Mouse (Mus musculus): Measurements from ENCODE around the gene Plxnc1. TPM values are rescaled to one million over a fixed set of nuclear protein-coding genes. Genes with fewer than 3 reads are reported as not detected.

Gene Plxnc1
- polyA plus RNA-seq, 1 experiment from 2014 or later = 1.8 TPM

GRCm38 (mm10) chr10:94975099-94975496, 30.5 kb upstream of the Plxnc1 start:
- H3K9me3 ChIP-seq (replicated peaks) = no peaks in the 10 kb centered on the region
- H3K4me1 ChIP-seq (replicated peaks) = no peaks in the 10 kb centered on the region; the same call in 1 of the 2 replicates
- DNase-seq (no peak), ATAC-seq (ENCODE audit: low read depth) (no peak)
- no peak overlapping the region for H3K27ac ChIP-seq
- WGBS (ENCODE audit: insufficient replicate concordance) = 58% methylated on average over 4 of the region's 4 CpGs
- H3K27me3 ChIP-seq = 0 out of 2 replicates have a peak, but pooled peaks cover 3% of the 10 kb centered on the region
- no peak overlapping the region for H3K4me2 ChIP-seq
- no peak overlapping the region for H3K9ac ChIP-seq
- no peak overlapping the region for H3K4me3 ChIP-seq (replicated peaks)
- no peaks in the 10 kb centered on the region for H3K36me3 ChIP-seq

DNA sequence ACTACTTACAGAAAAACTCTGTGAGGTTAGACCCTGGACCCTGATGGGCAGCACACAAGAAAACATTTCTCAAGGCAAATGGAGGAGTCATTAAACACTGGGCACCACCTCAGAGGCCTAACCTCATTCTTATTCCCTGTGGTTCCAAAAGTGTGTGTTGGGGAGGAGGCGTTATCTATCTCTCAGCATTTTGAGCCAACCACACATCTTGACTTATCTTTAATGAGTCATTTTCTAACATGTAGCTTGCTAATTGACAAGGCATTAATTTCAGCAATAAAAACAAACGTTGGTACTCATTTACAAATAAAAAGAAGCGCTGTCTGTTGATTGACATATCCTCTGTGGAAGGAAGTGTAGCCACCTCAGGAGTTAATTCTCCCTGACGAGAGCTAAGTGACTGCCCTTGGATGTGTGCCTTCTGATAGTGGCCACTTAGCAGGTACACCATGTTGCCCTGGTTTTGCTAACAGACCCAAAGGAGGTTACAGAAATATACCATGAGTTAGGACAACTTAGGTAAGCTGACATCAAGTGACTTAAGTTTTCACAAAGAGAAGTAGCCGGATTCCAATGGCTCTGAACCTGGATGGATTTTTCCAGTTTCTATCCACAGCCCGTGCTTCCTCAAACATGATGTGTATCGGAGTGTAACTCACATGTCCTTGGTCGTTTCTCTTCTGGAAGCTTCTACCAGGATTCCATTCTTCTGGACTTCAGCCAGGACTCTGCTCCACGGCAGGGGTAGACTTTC, 29.9 kb upstream of the Plxnc1 start:
- 44% methylated on average over 9 of the region's 9 CpGs for WGBS (ENCODE audit: insufficient replicate concordance)
- DNase-seq (no peak), ATAC-seq (ENCODE audit: low read depth) (no peak)
- Histone ChIP-seq H3K4me2 (no peak overlapping the region), H3K27me3 (0 out of 2 replicates have a peak, but pooled peaks cover 3% of the 10 kb centered on the region), H3K27ac (no peak overlapping the region), H3K9ac (no peak overlapping the region), H3K36me3 (no peaks in the 10 kb centered on the region), H3K4me3 (replicated peaks) (no peak overlapping the region), H3K4me1 (replicated peaks) (no peaks in the 10 kb centered on the region; the same call in 1 of the 2 replicates), H3K9me3 (replicated peaks) (no peaks in the 10 kb centered on the region)

DNA sequence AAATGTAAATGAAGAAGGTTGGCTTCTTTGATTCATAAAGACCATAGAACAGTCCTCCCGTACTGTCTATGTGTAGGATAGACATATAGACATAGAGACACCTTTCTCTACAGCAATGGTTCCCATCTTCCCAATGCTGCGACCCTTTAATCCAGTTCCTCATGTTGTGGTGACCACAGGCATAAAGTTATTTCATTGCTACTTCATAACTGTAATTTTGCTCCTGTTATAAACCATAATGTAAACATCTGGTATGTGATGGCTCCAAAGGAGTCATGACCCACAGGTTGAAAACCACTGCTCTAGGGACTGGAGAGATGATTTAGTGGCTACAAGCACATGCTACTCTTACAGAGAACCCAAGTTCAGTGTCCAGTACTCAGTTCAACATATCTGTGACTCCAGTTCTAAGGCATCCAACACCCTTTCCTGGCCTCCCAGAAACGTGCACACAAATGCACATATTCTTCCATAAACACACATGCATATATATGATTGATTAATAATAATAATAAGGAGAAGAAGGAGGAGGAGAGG, 27.1 kb upstream of the Plxnc1 start:
- H3K4me2 ChIP-seq = no peak overlapping the region
- ATAC-seq (ENCODE audit: low read depth) = no peak
- WGBS (ENCODE audit: insufficient replicate concordance) = 58% methylated on average over 3 of the region's 3 CpGs
- no peak overlapping the region for H3K9ac ChIP-seq
- H3K4me1 ChIP-seq (replicated peaks) = peaks cover 6% of the 10 kb centered on the region
- DNase-seq = no peak
- H3K36me3 ChIP-seq = no peaks in the 10 kb centered on the region
- H3K4me3 ChIP-seq (replicated peaks) = no peak overlapping the region
- H3K27me3 ChIP-seq = 0 out of 2 replicates have a peak, but pooled peaks cover 3% of the 10 kb centered on the region
- H3K27ac ChIP-seq = no peak overlapping the region
- H3K9me3 ChIP-seq (replicated peaks) = no peaks in the 10 kb centered on the region

DNA sequence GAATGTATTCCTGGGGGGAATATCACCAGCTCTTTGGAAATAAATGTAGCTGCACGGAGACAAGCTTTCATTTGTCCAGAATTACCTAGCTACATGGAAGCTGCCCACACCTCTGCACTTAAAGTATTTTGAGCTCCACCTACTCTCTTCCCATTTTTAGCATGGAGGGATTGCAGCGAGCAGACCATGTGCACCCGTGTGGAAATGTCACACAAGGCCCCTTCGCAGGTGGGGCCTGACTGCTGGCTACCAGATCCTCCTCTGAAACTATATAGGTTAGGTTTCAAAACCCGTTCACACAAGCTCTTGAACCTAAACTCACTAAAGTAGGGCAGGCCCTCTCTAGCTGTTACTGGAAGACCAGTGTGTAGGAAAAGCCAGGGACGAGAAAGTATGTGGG, 25.6 kb upstream of the Plxnc1 start:
- WGBS (ENCODE audit: insufficient replicate concordance) = 70% methylated on average over 6 of the region's 6 CpGs
- H3K4me3 ChIP-seq (replicated peaks) = no peak overlapping the region
- no peaks in the 10 kb centered on the region for H3K9me3 ChIP-seq (replicated peaks)
- no peak overlapping the region for H3K9ac ChIP-seq
- no peaks in the 10 kb centered on the region for H3K27me3 ChIP-seq
- H3K36me3 ChIP-seq = no peaks in the 10 kb centered on the region
- H3K4me1 ChIP-seq (replicated peaks) = peaks cover 6% of the 10 kb centered on the region
- H3K27ac ChIP-seq = no peak overlapping the region
- ATAC-seq (ENCODE audit: low read depth) (no peak), DNase-seq (no peak)
- no peak overlapping the region for H3K4me2 ChIP-seq

GRCm38 (mm10) chr10:94967468-94967867, 22.8 kb upstream of the Plxnc1 start:
- Histone ChIP-seq H3K27ac (no peak overlapping the region), H3K4me1 (replicated peaks) (peaks cover 6% of the 10 kb centered on the region), H3K9me3 (replicated peaks) (peaks cover 7% of the 10 kb centered on the region; the same call in 1 of the 2 replicates), H3K36me3 (no peaks in the 10 kb centered on the region), H3K4me2 (no peak overlapping the region), H3K9ac (no peak overlapping the region), H3K27me3 (no peaks in the 10 kb centered on the region), H3K4me3 (replicated peaks) (no peak overlapping the region)
- DNase-seq (no peak), ATAC-seq (ENCODE audit: low read depth) (peak; percentile 70)
- WGBS (ENCODE audit: insufficient replicate concordance) = 54% methylated on average over 7 of the region's 7 CpGs

- Histone ChIP-seq H3K27ac (no peak overlapping the region), H3K4me2 (no peak overlapping the region), H3K4me1 (replicated peaks) (peaks cover 6% of the 10 kb centered on the region), H3K9ac (no peak overlapping the region), H3K27me3 (no peaks in the 10 kb centered on the region), H3K9me3 (replicated peaks) (peaks cover 7% of the 10 kb centered on the region; the same call in 1 of the 2 replicates), H3K36me3 (no peaks in the 10 kb centered on the region), H3K4me3 (replicated peaks) (no peak overlapping the region)
- DNase-seq (no peak), ATAC-seq (ENCODE audit: low read depth) (no peak)
- 49% methylated on average over 7 of the region's 7 CpGs for WGBS (ENCODE audit: insufficient replicate concordance)
Observed at GRCm38 (mm10) chr10:94966789-94967188, 22.2 kb upstream of the Plxnc1 start.

DNA sequence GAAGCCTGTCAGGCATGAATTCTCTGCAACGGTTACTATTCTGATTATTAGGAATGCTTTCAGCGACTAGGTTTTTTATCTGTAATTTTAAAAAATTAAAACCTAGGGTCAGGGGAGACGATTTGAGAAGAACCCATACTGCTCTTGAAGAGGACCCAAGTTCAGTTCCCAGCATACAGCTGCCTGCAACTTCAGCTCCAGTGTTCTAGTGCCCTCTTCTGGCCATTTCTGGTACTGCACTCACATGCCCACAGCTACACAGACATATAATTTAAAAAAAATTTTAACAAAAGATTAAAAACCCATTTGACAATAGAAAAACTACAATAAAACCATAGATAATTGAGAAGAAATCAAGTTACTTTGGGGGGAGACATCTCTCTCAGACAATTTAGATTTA, 20.5 kb upstream of the Plxnc1 start:
- H3K9me3 ChIP-seq (replicated peaks) = peaks cover 7% of the 10 kb centered on the region; the same call in 1 of the 2 replicates
- no peak overlapping the region for H3K4me2 ChIP-seq
- no peak for ATAC-seq (ENCODE audit: low read depth)
- peaks cover 12% of the 10 kb centered on the region for H3K4me1 ChIP-seq (replicated peaks)
- H3K27me3 ChIP-seq = no peaks in the 10 kb centered on the region
- no peak overlapping the region for H3K4me3 ChIP-seq (replicated peaks)
- no peak overlapping the region for H3K9ac ChIP-seq
- H3K27ac ChIP-seq = no peak overlapping the region
- 73% methylated on average over 3 of the region's 3 CpGs for WGBS (ENCODE audit: insufficient replicate concordance)
- no peak for DNase-seq
- H3K36me3 ChIP-seq = no peaks in the 10 kb centered on the region

DNA sequence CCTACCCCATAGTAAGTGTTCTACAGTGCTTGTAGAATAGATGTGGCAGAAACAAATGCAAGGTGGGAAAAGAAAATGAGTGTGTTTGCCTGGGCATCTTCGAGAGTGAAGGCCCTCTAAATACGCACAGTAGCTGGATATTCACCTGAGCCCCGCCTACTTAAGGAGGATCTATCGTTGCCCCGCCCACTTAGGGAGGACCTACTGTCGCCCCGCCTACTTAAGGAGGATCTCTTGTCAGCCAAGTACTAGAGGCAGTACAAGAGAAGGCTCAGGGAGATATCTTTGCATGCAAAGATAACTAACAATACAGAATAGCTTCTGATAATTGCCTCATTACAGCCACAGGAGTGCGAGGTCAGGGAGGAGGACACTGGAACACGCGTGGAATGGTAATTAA, 17.4 kb upstream of the Plxnc1 start:
- DNase-seq = peak; percentile 27
- Histone ChIP-seq H3K27ac (no peak overlapping the region), H3K9me3 (replicated peaks) (peaks cover 7% of the 10 kb centered on the region; the same call in 1 of the 2 replicates), H3K9ac (no peak overlapping the region), H3K36me3 (no peaks in the 10 kb centered on the region), H3K4me3 (replicated peaks) (no peak overlapping the region), H3K27me3 (0 out of 2 replicates have a peak, but pooled peaks cover under 1% of the 10 kb centered on the region), H3K4me1 (replicated peaks) (peaks cover 14% of the 10 kb centered on the region), H3K4me2 (no peak overlapping the region)
- 60% methylated on average over 10 of the region's 10 CpGs for WGBS (ENCODE audit: insufficient replicate concordance)
- ATAC-seq (ENCODE audit: low read depth) = no peak

DNA sequence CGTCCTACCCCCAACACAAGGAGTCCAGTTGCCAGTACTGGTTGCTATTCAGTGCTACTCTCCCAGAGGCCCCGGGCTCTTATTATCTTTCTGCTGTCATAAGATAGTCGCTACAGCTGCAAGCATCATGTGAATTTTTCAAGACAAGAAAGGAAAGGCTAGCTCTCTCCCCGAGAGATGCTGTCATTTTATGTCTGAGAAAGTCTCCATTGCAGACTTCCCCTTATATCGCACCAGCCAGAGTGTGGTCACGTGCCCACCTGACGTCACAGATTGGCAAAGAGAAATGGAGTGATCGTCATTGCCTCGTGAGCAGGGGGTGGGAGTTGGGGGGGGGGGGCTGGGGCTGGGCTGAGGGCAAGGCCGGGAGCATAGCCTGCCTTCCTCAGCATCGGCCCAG, 16.6 kb upstream of the Plxnc1 start:
- DNase-seq = no peak
- no peak overlapping the region for H3K9ac ChIP-seq

DNA sequence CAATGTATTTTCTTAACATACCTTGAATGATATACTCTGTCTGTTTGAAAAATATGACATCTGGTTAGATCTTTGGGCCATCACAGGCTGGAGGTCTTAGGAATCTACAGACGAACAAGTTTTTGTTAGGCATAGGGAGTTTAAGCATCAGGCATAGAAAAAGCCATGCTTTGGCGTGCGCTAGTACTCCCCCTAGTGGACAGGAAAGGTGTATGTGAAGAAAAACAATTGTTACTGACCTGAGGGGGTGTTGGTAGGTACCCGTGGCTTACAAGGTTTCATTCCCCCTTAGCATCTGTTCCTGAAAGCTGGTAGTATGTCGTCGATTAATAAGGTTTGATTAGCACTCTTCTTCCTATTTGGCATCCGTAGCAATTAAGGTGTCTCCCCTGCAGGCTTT, 13.7 kb upstream of the Plxnc1 start:
- ATAC-seq (ENCODE audit: low read depth) (no peak), DNase-seq (peak; percentile 33)
- 8% methylated on average over 7 of the region's 7 CpGs for WGBS (ENCODE audit: insufficient replicate concordance)
- Histone ChIP-seq H3K9ac (no peak overlapping the region), H3K27me3 (0 out of 2 replicates have a peak, but pooled peaks cover 7% of the 10 kb centered on the region), H3K4me1 (replicated peaks) (peaks cover 16% of the 10 kb centered on the region), H3K36me3 (no peaks in the 10 kb centered on the region), H3K4me3 (replicated peaks) (no peak overlapping the region), H3K4me2 (no peak overlapping the region), H3K27ac (no peak overlapping the region), H3K9me3 (replicated peaks) (no peaks in the 10 kb centered on the region)

More for the DNA sequence above, 16.6 kb upstream of the Plxnc1 start:
- Histone ChIP-seq H3K27me3 (0 out of 2 replicates have a peak, but pooled peaks cover 4% of the 10 kb centered on the region), H3K4me3 (replicated peaks) (no peak overlapping the region), H3K4me2 (no peak overlapping the region), H3K4me1 (replicated peaks) (peaks cover 14% of the 10 kb centered on the region), H3K36me3 (no peaks in the 10 kb centered on the region), H3K27ac (no peak overlapping the region), H3K9me3 (replicated peaks) (peaks cover 7% of the 10 kb centered on the region; the same call in 1 of the 2 replicates)
- 41% methylated on average over 11 of the region's 11 CpGs for WGBS (ENCODE audit: insufficient replicate concordance)
- no peak for ATAC-seq (ENCODE audit: low read depth)

DNA sequence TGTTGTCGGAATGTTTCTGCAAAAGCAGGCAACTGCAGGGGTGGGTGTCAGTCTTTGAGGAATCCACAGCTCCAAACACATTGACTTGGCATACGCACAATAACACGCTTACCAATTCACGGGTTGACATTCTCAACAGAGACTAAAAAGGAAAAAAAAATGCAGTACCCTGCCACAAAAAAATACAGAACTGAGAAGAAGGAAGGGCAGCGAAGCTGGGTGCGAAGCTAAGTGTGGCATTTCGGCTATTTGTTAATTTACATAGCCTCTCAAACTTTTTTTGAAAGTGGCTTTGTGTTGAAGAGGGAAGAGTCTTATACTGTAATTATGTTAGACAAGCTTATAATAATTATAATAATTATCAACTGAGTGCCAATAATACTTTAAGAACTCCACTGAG, 13.1 kb upstream of the Plxnc1 start:
- DNase-seq (no peak), ATAC-seq (ENCODE audit: low read depth) (no peak)
- no peak overlapping the region for H3K4me2 ChIP-seq
- peaks cover 19% of the 10 kb centered on the region for H3K4me1 ChIP-seq (replicated peaks)
- H3K4me3 ChIP-seq (replicated peaks) = no peak overlapping the region
- 79% methylated on average over 7 of the region's 7 CpGs for WGBS (ENCODE audit: insufficient replicate concordance)
- no peaks in the 10 kb centered on the region for H3K9me3 ChIP-seq (replicated peaks)
- no peak overlapping the region for H3K9ac ChIP-seq
- H3K27me3 ChIP-seq = 0 out of 2 replicates have a peak, but pooled peaks cover 7% of the 10 kb centered on the region
- H3K36me3 ChIP-seq = no peaks in the 10 kb centered on the region
- no peak overlapping the region for H3K27ac ChIP-seq

All from liver, embryonic 13.5 days (tissue).